8 mouse cellular contexts compared by ENCODE assay signal in genomic region chr10:37077741-37078140, GRCm38 (mm10).
DNase-seq lines count a peak whose midpoint lies in the region; ATAC-seq and TF ChIP-seq lines count a peak whose summit lies in the region.
"Had no signal": no experiment of that assay in that cellular context is flagged by ENCODE, and none has a peak within 500 bp of the region (broad histone marks: within the 10 kb centered on the region; RNA-seq: fewer than 3 reads in every experiment).

No protein-coding gene starts in this region.

- ATAC-seq in kidney, embryonic 14.5 days (ENCODE audit: low FRiP score, low TSS enrichment): 0 out of 2 replicates have a peak, but pooled peaks have one; percentile 24
- ATAC-seq in embryonic facial prominence, embryonic 13.5 days (ENCODE audit: insufficient number of reproducible peaks, insufficient read depth, low FRiP score, low TSS enrichment, low read depth): no peak
- peak; percentile 30; the same call in 1 of the 2 replicates for ATAC-seq in forebrain, embryonic 14.5 days
- no peak for ATAC-seq in limb, embryonic 15.5 days (ENCODE audit: insufficient number of reproducible peaks, low FRiP score, low TSS enrichment, low read depth)

- H3K4me3 ChIP-seq in kidney, embryonic 14.5 days (ENCODE audit: low read length): no peak overlapping the region
- H3K4me3 ChIP-seq in embryonic facial prominence, embryonic 13.5 days: no peak overlapping the region
- no peak overlapping the region for H3K4me3 ChIP-seq in forebrain, embryonic 14.5 days (ENCODE audit: low read depth, low read length)
- no peak overlapping the region for H3K4me3 ChIP-seq in limb, embryonic 15.5 days
- no peak overlapping the region for H3K4me3 ChIP-seq in left cerebral cortex, adult 2 months

- H3K9ac ChIP-seq in kidney, embryonic 14.5 days (ENCODE audit: low read depth, low read length): no peak overlapping the region
- no peak overlapping the region for H3K9ac ChIP-seq in embryonic facial prominence, embryonic 13.5 days
- H3K9ac ChIP-seq in forebrain, embryonic 14.5 days (ENCODE audit: low read length): no peak overlapping the region
- H3K9ac ChIP-seq in limb, embryonic 15.5 days: no peak overlapping the region

- H3K27me3 ChIP-seq in kidney, embryonic 14.5 days (ENCODE audit: control insufficient read depth, insufficient read depth, low read length): no peaks in the 10 kb centered on the region
- no peaks in the 10 kb centered on the region for H3K27me3 ChIP-seq in embryonic facial prominence, embryonic 13.5 days
- no peaks in the 10 kb centered on the region for H3K27me3 ChIP-seq in forebrain, embryonic 14.5 days (replicated peaks; ENCODE audit: control insufficient read depth, insufficient read depth, low read length)
- no peaks in the 10 kb centered on the region for H3K27me3 ChIP-seq in limb, embryonic 15.5 days

- peaks cover 7% of the 10 kb centered on the region; the same call in 1 of the 2 replicates for H3K4me1 ChIP-seq in kidney, embryonic 14.5 days (ENCODE audit: control insufficient read depth, insufficient read depth, low read length)
- H3K4me1 ChIP-seq in embryonic facial prominence, embryonic 13.5 days: peaks cover 12% of the 10 kb centered on the region; the same call in 1 of the 2 replicates
- no peaks in the 10 kb centered on the region; the same call in 1 of the 2 replicates for H3K4me1 ChIP-seq in forebrain, embryonic 14.5 days (ENCODE audit: control insufficient read depth, insufficient read depth, low read length)
- H3K4me1 ChIP-seq in limb, embryonic 15.5 days: peaks cover 13% of the 10 kb centered on the region

- intact Hi-C loops in left cerebral cortex, adult 2 months (cut with DNase I): no loop called here

- no peaks in the 10 kb centered on the region for H3K36me3 ChIP-seq in kidney, embryonic 14.5 days (ENCODE audit: control insufficient read depth, insufficient read depth, low read length)
- H3K36me3 ChIP-seq in embryonic facial prominence, embryonic 13.5 days: no peaks in the 10 kb centered on the region
- H3K36me3 ChIP-seq in forebrain, embryonic 14.5 days (ENCODE audit: control insufficient read depth, insufficient read depth, low read length): no peaks in the 10 kb centered on the region
- H3K36me3 ChIP-seq in limb, embryonic 15.5 days: no peaks in the 10 kb centered on the region
- H3K36me3 ChIP-seq: G1E had no signal

- H3K9me3 ChIP-seq in kidney, embryonic 14.5 days (ENCODE audit: control insufficient read depth, low read length): no peaks in the 10 kb centered on the region
- H3K9me3 ChIP-seq in embryonic facial prominence, embryonic 13.5 days: no peaks in the 10 kb centered on the region
- no peaks in the 10 kb centered on the region for H3K9me3 ChIP-seq in forebrain, embryonic 14.5 days (replicated peaks; ENCODE audit: control insufficient read depth, low read length)
- no peaks in the 10 kb centered on the region for H3K9me3 ChIP-seq in limb, embryonic 15.5 days
- H3K9me3 ChIP-seq: G1E had no signal

- H3K27ac ChIP-seq in kidney, embryonic 14.5 days (ENCODE audit: low read depth, low read length): no peak overlapping the region; the same call in 1 of the 2 replicates
- H3K27ac ChIP-seq in embryonic facial prominence, embryonic 13.5 days: peak overlapping the region; percentile 39; the same call in 1 of the 2 replicates
- peak overlapping the region; percentile 27; the same call in 1 of the 2 replicates for H3K27ac ChIP-seq in forebrain, embryonic 14.5 days (ENCODE audit: low read depth, low read length)
- peak overlapping the region; percentile 62; the same call in 1 of the 2 replicates for H3K27ac ChIP-seq in limb, embryonic 15.5 days
- H3K27ac ChIP-seq in left cerebral cortex, adult 2 months: no peak overlapping the region; the same call in 1 of the 2 replicates

- no peak for DNase-seq in kidney, adult 8-10 months
- DNase-seq in forebrain, embryonic 14.5 days (ENCODE audit: low spot score): no peak
- no peak for DNase-seq in left cerebral cortex, adult 2 months (ENCODE audit: extremely low spot score in 1 of 2, low spot score in 2 of 2)
- no peak for DNase-seq in frontal cortex, postnatal 10 days (ENCODE audit: low spot score in 2 of 2)

- no peak for TF ChIP-seq CTCF in left cerebral cortex, adult 2 months (IDR thresholded peaks at IDR 0.05)

- 84% methylated on average over 2 of the region's 2 CpGs for WGBS in kidney, embryonic 14.5 days
- 81% methylated on average over 2 of the region's 2 CpGs for WGBS in embryonic facial prominence, embryonic 13.5 days
- 89% methylated on average over 2 of the region's 2 CpGs for WGBS in forebrain, embryonic 14.5 days
- 81% methylated on average over 2 of the region's 2 CpGs for WGBS in limb, embryonic 15.5 days

- no peak overlapping the region for H3K4me2 ChIP-seq in kidney, embryonic 14.5 days (replicated peaks; ENCODE audit: low read depth, low read length)
- H3K4me2 ChIP-seq in embryonic facial prominence, embryonic 13.5 days: no peak overlapping the region
- no peak overlapping the region for H3K4me2 ChIP-seq in forebrain, embryonic 14.5 days (ENCODE audit: low read length)
- H3K4me2 ChIP-seq in limb, embryonic 15.5 days: no peak overlapping the region

Comparison
In these comparisons a context has a peak if more than half of its experiments do, and no peak if none do; other contexts are left out.
1. ATAC-seq: peak in kidney, embryonic 14.5 days (single experiment) and forebrain, embryonic 14.5 days (single experiment); none in embryonic facial prominence, embryonic 13.5 days (single experiment) and limb, embryonic 15.5 days (single experiment).
2. H3K27ac ChIP-seq: peak in embryonic facial prominence, embryonic 13.5 days (single experiment), forebrain, embryonic 14.5 days (single experiment) and limb, embryonic 15.5 days (single experiment); none in kidney, embryonic 14.5 days (single experiment) and left cerebral cortex, adult 2 months (single experiment).